Mouse (Mus musculus) spleen, adult 12 weeks (tissue): ENCODE data around the gene Kxd1.

Experiments
- DNase-seq: peaks from one replicate; pipeline ENCODE4 v3.0.0; 2022; ENCODE audit warnings: low spot score

Kxd1 gene

GRCm38 (mm10) chr8:70547762-70548161 lies 20.0 kb upstream of the Kxd1 start:
- no peak for DNase-seq

DNA sequence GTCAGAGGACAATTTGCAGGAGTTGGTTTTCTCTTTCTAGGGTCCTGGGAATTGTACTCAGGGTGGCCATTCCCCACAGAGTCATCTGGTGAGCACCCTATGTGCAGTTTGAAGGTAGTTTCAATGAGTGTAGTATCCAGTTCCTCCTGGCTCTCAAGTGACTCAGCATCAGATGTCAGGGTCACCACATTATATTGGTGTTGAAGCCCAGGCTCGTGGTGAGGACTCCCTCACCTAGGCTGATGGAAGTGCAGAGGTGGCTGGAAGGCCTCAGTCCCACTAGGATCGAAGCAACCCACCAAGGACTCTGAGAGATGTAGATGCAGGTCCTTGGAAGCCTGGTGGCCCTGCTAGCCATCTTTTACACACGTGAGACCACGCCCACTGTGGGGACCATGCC lies 18.7 kb upstream of the Kxd1 start:
- no peak for DNase-seq

DNA sequence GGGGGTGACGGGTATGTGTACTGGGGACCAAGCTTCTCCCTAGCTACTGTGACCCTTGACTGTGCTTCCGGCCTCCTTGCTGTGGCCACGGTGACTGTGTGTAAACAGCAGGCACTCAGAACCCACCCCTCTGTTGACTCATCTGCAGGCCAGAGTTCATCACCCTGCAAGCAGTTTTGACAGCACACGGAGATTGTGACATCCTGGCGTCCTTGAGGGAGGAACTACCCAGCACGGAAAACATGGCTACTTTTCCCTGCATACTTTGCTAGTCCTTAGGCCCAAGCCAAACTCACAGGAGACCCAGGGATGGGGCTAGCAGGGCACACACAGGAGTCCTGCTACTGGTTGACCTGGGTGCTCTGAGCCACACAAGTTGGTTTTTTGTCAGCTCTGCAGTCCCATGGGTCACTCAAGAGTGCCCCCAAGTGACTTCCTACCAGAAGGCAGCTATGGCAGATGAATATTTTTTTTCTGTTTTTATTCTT lies 16.5 kb upstream of the Kxd1 start:
- DNase-seq = no peak

DNA sequence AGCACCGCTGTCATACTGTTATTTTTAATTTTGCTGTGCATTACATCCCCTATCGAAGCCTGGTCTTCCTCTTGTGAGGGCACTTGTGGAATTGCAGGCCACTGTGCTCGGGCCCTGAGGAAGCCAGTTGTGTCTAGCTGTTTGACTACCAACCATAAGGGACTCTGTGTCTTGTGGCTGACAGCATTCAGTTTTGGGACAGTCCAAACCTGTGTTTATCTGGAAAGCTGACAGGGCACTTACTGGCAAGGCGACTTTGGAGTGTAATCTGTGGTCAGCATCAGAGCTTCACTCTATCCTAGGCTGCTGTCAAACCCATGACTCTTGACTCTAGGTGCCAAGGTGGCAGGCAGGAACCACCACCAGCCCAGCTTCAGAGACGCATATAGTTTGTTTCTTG lies 13.3 kb upstream of the Kxd1 start:
- DNase-seq = no peak

DNA sequence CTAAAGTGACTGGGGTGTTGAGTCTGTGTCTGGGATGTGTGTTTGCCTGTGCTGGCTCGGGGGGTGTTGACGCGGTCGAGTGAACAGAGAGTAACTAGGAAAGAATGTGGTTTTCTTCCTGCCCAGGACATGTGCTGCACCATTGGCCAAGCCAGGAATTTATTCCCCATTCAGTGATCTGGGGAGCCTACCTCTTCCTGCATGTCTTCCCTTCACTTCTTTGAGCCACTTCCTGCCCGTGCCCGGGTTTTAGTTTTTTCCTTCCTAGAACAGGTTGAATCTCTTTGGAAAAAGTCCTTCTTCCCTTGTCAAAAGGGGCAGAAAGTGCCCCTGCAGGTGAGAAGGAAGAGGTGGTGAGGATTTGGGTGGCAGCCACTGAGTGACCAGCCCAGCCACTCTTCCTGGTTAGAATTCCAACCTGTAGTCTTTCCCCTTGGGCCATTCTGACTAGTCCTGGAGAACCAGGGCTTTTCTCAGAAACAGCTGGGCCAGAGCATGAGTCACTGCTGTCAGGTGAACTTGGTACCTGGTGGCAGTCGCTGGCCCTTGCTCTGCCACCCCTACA lies 12.8 kb upstream of the Kxd1 start:
- DNase-seq = no peak

DNA sequence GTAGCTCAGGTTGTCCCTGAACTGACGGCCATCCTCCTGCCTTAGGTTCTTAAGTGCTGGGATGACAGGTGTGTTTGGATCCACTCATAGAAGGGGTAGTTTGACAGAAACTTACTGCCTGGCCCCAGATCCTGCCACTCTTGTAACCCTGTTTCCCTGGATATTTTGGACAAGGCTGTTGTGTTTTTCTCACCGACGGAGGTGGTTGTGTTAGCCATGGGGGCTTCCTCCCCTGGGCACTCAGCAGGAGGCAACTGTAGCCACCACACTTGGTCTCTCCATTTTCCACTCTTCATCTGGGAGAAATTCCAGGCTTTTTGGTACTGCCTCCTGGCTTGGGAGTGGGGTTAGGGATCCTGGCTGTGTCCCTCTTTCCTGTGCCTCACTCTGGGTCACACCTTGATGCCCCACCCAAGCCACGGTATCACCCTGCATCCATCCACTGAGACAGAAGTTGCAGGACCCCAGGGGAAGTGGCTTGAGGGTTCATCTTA lies 12.3 kb upstream of the Kxd1 start:
- no peak for DNase-seq

GRCm38 (mm10) chr8:70539077-70539813 lies 11.5 kb upstream of the Kxd1 start, which contains the start of gene Ell:
Ell (plus strand) TSS chr8:70539457.
- peak; percentile 99 for DNase-seq

DNA sequence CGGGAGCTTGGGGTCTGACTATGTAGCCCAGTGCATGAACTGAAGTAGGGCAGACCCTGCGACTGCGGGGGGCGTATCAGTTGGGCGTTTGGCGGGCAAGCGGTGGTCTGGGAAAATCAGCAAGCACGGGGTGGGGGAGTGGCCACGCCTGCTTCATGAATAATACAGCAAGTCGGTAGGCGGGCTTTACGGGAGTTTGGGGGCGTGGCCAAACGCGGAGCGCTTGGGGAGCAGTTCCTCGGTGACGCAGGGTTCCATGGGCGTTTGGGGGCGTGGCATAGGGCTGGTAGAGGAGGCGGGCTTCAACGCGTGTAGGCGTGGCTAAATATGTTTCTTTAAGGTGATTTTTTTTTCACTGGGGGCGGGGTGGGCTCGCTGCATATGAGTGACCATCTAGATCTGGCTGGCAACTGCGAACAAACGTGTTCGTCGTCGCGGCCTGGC lies 10.9 kb upstream of the Kxd1 start:
- peak; percentile 98 for DNase-seq

DNA sequence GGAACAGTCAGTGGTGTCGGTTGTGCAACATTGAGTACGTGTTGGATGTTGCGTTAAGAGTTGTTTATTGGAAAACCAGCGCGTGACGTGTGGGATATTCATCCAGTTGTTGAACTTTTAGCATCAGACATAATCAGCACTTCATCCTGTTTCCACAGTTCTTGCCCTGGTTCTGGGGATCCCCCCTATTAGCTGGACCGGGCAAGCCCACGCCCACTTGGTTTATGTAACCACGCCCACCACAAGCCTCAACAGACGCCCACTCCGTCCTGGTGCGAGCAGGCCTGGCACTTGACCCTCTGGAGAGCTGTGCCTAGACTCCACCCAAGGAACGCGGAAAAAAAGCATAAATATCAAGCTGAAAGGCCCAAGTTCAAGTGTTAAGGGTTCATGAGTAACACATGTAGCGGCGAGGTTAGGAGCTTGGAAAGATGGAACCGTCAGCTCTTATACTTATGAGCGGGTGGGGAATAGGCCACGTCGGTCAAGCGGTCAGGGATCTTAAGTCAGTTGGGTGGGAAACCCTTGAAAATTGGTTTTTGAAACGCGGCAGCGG lies 10.3 kb upstream of the Kxd1 start:
- DNase-seq = peak; percentile 45

DNA sequence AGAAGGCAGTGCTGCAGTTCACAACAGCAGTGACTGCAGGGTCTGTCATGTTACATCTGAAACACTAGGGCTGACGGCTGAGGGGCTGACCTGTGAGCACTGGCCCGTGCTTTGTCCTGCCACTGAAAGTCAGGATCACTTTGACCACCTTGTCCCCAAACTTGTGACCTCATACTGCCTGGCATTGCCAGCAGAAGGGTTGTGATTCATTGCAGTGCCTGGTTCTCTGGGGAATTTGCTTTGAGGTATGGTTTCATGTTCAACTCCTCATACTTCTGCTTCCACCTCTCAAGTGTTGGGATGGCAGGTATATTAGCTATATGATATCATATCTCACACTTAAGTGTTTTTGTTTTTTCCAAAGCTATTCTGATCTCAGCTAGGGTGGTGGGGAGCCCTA lies 7.9 kb upstream of the Kxd1 start:
- DNase-seq = no peak

- DNase-seq = no peak
Observed at GRCm38 (mm10) chr8:70535221-70535620, 7.5 kb upstream of the Kxd1 start.

DNA sequence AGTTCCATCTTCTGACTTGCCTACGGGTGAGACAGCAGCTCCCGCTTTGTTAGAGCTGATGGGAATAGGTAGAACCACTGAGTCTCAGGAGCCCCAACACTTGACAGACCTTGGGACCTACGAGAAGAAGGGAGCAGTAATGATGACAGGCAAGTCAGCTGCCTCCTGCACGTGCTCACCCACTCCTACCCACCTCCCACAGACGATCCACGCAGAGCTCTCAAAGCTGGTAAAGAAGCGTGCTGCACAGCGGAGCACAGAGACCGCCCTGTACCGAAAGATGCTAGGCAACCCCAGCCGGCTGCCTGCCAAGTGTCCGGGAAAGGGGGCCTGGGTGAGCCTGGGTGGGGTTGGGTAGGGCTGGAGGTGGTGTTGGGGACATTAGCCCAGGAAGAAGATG lies 6.5 kb upstream of the Kxd1 start:
- no peak for DNase-seq

DNA sequence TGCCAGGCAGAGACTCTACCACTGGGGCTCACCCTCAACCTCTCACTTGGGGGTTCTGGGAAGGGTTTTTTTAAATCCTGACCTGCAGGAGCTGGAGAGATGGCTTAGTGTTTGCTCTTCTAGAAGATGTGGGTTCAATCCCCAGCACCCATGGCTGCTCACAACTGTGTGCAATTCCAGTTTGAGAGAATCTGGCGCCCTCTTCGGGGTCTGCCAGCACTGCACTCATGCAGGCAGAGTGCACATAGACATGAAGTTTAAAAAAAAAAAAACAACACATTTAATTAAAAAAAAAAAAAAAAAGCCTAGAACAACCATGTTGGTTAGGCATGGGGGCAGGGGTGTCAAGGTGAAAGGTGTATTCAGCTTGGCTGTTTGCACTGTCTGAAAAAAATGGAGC lies 2.6 kb upstream of the Kxd1 start:
- DNase-seq = no peak

- DNase-seq = no peak
Observed at GRCm38 (mm10) chr8:70529741-70530161, 2.0 kb upstream of the Kxd1 start.

GRCm38 (mm10) chr8:70529299-70529698 lies 1.5 kb upstream of the Kxd1 start:
- no peak for DNase-seq

DNA sequence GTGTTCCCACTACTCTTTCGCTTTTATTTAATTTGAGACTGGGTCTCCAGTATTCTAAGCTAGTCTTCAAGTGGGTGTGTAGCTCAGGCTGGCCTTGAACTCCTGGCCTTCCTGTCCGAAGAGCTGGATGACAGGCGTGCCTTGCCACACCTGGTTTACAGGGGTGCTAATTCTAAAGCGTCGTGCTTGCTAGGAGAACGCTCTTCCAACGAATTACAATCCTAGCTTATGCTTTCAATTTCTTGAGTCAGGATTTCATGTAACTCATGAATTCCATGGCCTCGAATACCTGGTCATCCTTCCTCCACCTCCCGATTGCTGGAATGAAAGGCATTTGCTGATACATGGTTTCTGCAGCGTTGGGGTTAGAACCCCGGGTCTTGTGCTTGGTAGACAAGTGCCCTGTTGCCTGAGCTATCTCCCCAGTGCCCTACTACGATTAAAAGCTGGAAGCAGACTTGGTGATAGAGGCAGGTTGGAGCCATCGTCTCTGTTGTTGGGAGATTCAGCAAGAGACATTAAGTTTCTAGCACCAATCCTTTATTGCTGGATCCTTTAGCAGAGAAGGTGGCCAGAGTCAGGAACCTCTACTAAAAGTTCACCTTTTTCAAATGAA lies 534 bp upstream of the Kxd1 start:
- DNase-seq = no peak

- no peak for DNase-seq
Observed at GRCm38 (mm10) chr8:70527111-70527511, 645 bp downstream of the Kxd1 start.

GRCm38 (mm10) chr8:70522592-70523403 lies 5.0 kb downstream of the Kxd1 start:
- peak; percentile 94 for DNase-seq

- no peak for DNase-seq
Observed at GRCm38 (mm10) chr8:70519606-70520005, 8.2 kb downstream of the Kxd1 start.

GRCm38 (mm10) chr8:70519043-70519442 lies 8.7 kb downstream of the Kxd1 start:
- no peak for DNase-seq

DNA sequence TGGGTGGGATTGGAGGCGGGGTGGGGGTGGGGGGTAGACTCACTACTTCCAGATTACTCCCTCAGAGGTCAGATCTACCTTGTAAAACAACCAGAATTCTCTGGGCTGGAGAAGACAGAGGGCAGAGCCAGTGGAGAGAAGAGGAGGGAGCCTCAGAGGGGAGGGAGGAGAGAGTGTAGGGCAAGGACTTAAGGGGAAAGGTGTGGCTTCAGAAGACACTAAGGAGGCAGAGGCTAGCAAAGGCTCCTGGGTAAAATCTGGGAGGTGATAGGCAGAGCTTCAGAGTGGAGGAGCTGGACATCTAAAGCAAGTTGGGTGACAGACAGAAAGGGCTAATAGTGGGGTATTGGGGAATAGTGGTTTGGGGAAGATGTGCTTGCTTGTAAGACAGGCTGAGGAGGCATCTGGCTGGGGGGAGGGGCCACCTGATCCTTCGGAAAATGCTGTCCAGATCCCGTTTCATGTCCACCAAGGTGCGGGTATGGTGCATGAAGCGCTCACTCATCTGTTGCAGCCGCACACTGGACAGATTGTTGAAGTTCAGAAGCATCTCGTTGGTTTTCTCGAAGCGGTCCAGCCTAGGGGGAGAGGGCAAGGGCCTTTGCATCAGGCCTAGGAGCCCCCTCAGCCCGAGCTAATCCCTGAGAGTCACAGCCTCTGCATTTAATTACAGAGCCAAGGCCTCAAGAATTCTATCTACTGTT lies 9.7 kb downstream of the Kxd1 start:
- no peak for DNase-seq
